Mouse (Mus musculus) gastrocnemius, adult 8-10 months (tissue): ENCODE results near the gene Ermp1. TPM values are rescaled to one million over a fixed set of nuclear protein-coding genes. Genes with fewer than 3 reads are reported as not detected.
A peak's percentile ranks its signal among the peaks of the same experiment; 100 is the strongest.
"Not testable (repeated sequence)": the region's sequence is repeated elsewhere in the genome, so short reads cannot be mapped to it uniquely, and the experiment has no call there.

Source experiments
- DNase-seq, 2 experiments: peaks; one replicate each; pipeline ENCODE4 v3.0.0; 2022; ENCODE audit warnings: low spot score in 2 of 2
- total RNA-seq, 4 experiments: library from RNA; stranded (reverse); gene quantifications; 2 replicates each; pipeline ENCODE4 v1.2.4; 2022

The Ermp1 gene
- total RNA-seq, 4 experiments from 2014 or later = 6.9 to 10.4 (median 8.1) TPM

DNA sequence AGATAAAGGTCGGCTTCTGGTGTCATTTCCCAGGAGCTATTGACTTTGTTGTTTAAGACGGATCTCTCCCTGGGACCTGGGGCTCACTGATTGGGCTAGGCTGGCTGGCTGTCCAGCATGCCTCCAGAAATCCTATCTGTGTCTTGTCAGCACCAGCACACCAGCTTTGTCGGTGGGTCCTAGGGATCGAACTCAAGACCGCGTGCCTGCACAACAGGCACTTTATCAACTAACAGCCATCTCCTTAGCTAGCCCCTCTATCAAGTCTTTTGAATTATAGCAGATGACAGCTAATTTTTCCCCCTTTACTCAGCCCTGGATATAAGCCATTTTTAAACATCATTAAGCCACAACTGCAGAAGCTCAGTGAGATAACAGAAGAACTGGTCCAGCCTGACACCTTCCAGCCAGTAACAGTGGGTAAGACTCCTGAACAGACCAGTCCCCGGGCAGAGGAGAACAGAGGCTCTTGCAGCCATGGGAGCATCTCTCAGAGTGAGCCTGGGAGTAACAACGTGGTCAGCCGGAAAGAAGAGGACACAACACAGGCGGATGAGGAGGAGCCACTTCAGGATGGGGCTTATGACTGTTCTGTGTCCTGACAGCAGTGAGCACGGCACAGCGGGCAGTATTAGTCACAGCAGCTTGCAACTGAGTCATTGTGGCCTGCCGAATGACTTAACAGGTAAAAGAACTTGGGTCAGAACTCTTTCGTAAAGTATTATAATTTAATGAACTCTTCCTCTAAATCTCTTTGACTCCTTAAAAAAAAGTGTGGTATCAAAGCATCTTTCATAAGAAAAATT, 44.5 kb downstream of the Ermp1 start:
- no peak for DNase-seq

DNA sequence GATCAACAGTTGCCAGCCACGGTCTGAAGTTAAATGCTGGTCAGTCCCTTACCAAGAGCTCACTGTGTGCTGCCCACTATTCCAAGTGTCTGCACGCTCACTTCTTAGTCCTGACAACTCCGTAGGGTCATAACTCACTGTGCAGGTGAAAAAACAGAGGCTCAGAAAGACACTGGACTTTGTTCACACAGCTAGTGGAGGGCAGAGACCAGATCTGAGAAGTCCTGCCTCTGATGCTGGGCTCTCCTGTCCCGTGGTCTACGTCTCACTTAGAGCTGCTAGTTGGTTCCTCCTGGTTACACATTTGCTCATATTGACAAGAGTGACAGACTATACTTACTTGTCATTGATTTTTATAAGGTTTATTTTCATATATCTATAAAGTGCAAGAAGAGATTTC, 49.2 kb downstream of the Ermp1 start:
- no peak for DNase-seq

DNA sequence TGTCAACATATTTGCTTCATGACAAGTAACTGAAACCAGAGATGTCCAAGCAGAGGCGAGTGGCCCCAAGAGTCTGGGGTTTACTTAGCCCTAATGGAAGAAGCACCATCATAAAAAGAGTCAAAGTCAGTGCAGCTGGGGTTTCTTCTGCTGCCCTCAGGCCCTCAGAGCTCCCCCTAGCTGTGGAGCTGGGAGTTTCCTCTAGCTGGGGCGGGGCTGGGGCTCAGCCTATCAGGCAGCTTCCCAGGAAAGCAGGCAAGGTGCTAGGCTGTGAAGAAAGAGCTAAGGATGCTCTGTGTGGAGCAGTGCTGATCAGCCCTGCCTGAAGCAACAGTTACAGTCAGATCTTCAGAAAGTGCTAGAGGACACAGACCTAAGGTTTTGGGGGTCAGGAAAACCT, 51.2 kb downstream of the Ermp1 start:
- no peak for DNase-seq

GRCm38 (mm10) chr19:29596276-29596675, 51.9 kb downstream of the Ermp1 start:
- no peak for DNase-seq

DNA sequence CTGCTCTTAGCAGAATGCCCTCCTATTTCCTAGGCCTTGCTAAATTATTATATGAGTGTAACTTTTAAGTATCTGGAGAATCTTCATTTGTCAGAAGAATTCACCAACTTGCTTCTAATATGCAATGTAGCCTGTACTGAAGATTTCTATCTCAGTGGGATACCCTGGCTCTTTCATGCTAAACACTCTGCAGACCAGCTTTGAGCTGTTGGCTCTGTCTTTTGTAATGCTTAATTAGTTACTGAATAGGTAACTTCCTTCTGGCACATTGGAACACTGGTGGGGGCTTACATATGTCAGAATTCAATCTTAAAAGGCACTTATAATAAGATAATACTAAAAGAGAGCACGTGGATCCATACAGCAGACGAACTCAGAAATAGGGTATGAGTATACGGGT, 54.4 kb downstream of the Ermp1 start:
- not testable (repeated sequence) for DNase-seq

GRCm38 (mm10) chr19:29583734-29584133, 64.5 kb downstream of the Ermp1 start:
- DNase-seq = no peak

DNA sequence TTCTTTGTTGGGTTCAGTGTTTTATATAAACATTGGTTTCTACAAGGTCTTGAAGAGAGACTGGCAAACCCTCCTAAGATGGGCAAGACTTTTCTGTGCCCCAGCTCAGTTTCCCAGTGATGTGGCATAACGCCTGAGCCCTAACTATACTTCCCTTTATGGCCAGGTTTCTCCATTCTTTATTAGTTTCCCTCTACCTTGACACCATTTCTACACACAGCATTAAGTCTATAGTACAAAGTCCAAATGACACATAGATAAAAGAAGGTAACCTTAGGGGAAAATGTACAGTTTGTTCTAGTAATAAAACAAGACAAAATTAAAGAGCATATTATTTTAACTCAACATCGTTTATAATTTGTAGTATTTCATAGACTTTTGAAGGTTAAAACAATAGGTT, 65.8 kb downstream of the Ermp1 start:
- DNase-seq = no peak

DNA sequence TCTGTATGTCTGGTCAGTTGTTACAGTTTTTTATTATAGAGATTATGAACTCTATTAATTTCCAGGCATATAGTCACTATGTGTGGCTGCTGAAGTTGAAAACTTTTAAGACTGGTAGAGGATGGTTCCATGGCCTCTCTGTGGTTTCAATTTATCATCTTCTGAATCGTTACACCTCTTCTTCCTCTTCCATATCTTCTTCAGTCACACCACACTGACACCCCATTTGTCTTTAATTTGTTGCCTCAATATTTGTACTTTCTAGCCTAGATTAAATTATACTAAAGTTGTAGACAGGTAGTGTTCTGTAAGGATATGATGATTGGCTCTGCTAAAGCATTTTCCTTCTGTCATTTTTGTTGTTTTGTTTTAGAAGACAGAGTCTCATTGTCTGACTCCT, 81.7 kb downstream of the Ermp1 start:
- DNase-seq = no peak

- DNase-seq = peak in 1 of 2 experiments; percentile 13
Observed at GRCm38 (mm10) chr19:29563258-29563779, 84.9 kb downstream of the Ermp1 start.

- no peak for DNase-seq
Observed at GRCm38 (mm10) chr19:29562603-29563002, 85.6 kb downstream of the Ermp1 start.

- DNase-seq = no peak
Observed at GRCm38 (mm10) chr19:29562166-29562565, 86.0 kb downstream of the Ermp1 start.

Other genes with a start within 250 kb of the Ermp1 start
- gene Pdcd1lg2, start 237.5 kb downstream of the Ermp1 start, total RNA-seq = not detected
- gene Ric1, start 126.1 kb downstream of the Ermp1 start, total RNA-seq = 10 to 100 TPM; 25.3 to 31.7 (median 29.7) TPM
- gene Mlana, start 49.4 kb upstream of the Ermp1 start, total RNA-seq = not detected
- 10 to 100 TPM; 10.9 to 15.6 (median 11.8) TPM for gene 9930021J03Rik, start 157.6 kb upstream of the Ermp1 start, total RNA-seq
- gene Ranbp6, start 164.6 kb upstream of the Ermp1 start, total RNA-seq = 10 to 100 TPM; 10.1 to 12.5 (median 10.7) TPM